Mouse (Mus musculus): Measurements from ENCODE around the gene Dab2ip. TPM values are rescaled to one million over a fixed set of nuclear protein-coding genes. Genes with fewer than 3 reads are reported as not detected.

Dab2ip gene
- total RNA-seq, 2 experiments from 2014 or later = 40.1 to 40.7 TPM

- no peak for DNase-seq
These were observed 65.0 kb downstream of the Dab2ip start for GRCm38 (mm10) chr2:35623104-35623377.

GRCm38 (mm10) chr2:35623431-35624148 is 65.5 kb downstream of the Dab2ip start:
- no peak for DNase-seq

GRCm38 (mm10) chr2:35624380-35625006 is 66.4 kb downstream of the Dab2ip start:
- DNase-seq = no peak

- no peak for DNase-seq
These were observed 66.9 kb downstream of the Dab2ip start for GRCm38 (mm10) chr2:35625007-35625380.

- no peak for DNase-seq
These were observed 67.5 kb downstream of the Dab2ip start for GRCm38 (mm10) chr2:35625526-35625925.

GRCm38 (mm10) chr2:35626181-35626727 is 68.2 kb downstream of the Dab2ip start:
- no peak for DNase-seq

GRCm38 (mm10) chr2:35627298-35627898 is 69.3 kb downstream of the Dab2ip start:
- peak; percentile 39 for DNase-seq

GRCm38 (mm10) chr2:35628052-35628451 is 70.0 kb downstream of the Dab2ip start:
- no peak for DNase-seq

GRCm38 (mm10) chr2:35628656-35629055 is 70.6 kb downstream of the Dab2ip start:
- DNase-seq = no peak

GRCm38 (mm10) chr2:35629126-35629525 is 71.1 kb downstream of the Dab2ip start:
- DNase-seq = no peak

- no peak for DNase-seq
These were observed 75.3 kb downstream of the Dab2ip start for GRCm38 (mm10) chr2:35633392-35633791.

GRCm38 (mm10) chr2:35634963-35635362 is 76.9 kb downstream of the Dab2ip start:
- no peak for DNase-seq

GRCm38 (mm10) chr2:35635541-35635940 is 77.5 kb downstream of the Dab2ip start:
- peak; percentile 39 for DNase-seq

- DNase-seq = no peak
These were observed 79.9 kb downstream of the Dab2ip start for GRCm38 (mm10) chr2:35637880-35638535.

GRCm38 (mm10) chr2:35639799-35640198 is 81.7 kb downstream of the Dab2ip start:
- DNase-seq = no peak

GRCm38 (mm10) chr2:35640576-35640975 is 82.5 kb downstream of the Dab2ip start:
- DNase-seq = peak; percentile 46

- peak; percentile 22 for DNase-seq
These were observed 84.2 kb downstream of the Dab2ip start for GRCm38 (mm10) chr2:35642224-35642623.

- DNase-seq = no peak
These were observed 88.5 kb downstream of the Dab2ip start for GRCm38 (mm10) chr2:35646553-35646952.

- DNase-seq = peak; percentile 69
These were observed 91.6 kb downstream of the Dab2ip start for GRCm38 (mm10) chr2:35649708-35650107.

GRCm38 (mm10) chr2:35651297-35651731 is 93.2 kb downstream of the Dab2ip start:
- DNase-seq = peak; percentile 29

GRCm38 (mm10) chr2:35652984-35653383 is 94.9 kb downstream of the Dab2ip start:
- no peak for DNase-seq

GRCm38 (mm10) chr2:35654795-35655194 is 96.7 kb downstream of the Dab2ip start:
- no peak for DNase-seq

- no peak for DNase-seq
These were observed 97.9 kb downstream of the Dab2ip start for GRCm38 (mm10) chr2:35655996-35656395.
